Mouse (Mus musculus) intestine, embryonic 14.5 days (tissue): Measurements from ENCODE around the gene Gm45194. TPM values are rescaled to one million over a fixed set of nuclear protein-coding genes. Genes with fewer than 3 reads are reported as not detected.

Source experiments
- ATAC-seq: fragments of 200-750 bp; cut with Nextera tagmentation; replicated peaks from 2 replicates; pipeline ENCODE4 v1.8.0; 2017; ENCODE audit warnings: low read depth, moderate number of reproducible peaks, moderate TSS enrichment, moderate library complexity; ENCODE audit not compliant: low FRiP score, low TSS enrichment
- DNase-seq: peaks from one replicate; pipeline ENCODE4 v3.0.0-alpha.2; 2018; ENCODE audit warnings: low spot score
- H3K27ac ChIP-seq: fragments of 300-500 bp; sonication (generic); 2 replicates; pipeline ENCODE4 v1.5.1; 2014; ENCODE audit warnings: low read depth, mild to moderate bottlenecking, control low read depth
- H3K27me3 ChIP-seq: fragments of 300-500 bp; sonication (generic); replicated peaks from 2 replicates; pipeline ENCODE4 v1.6.1; 2014; ENCODE audit warnings: low read length, control low read depth; ENCODE audit not compliant: control insufficient read depth, insufficient read depth
- H3K36me3 ChIP-seq: fragments of 300-500 bp; sonication (generic); 2 replicates; pipeline ENCODE4 v1.6.1; 2014; ENCODE audit warnings: low read length, control low read depth; ENCODE audit not compliant: control insufficient read depth, insufficient read depth
- H3K4me1 ChIP-seq: fragments of 300-500 bp; sonication (generic); replicated peaks from 2 replicates; pipeline ENCODE4 v1.6.1; 2014; ENCODE audit warnings: low read length, control low read depth, mixed read lengths; ENCODE audit not compliant: control insufficient read depth, insufficient read depth
- H3K4me2 ChIP-seq: fragments of 300-500 bp; sonication (generic); 2 replicates; pipeline ENCODE4 v1.6.1; 2014; ENCODE audit warnings: low read length
- H3K4me3 ChIP-seq: fragments of 300-500 bp; sonication (generic); 2 replicates; pipeline ENCODE4 v1.5.1; 2014; ENCODE audit warnings: low read depth, low read length, control low read depth, mixed read lengths
- H3K9ac ChIP-seq: fragments of 300-500 bp; sonication (generic); 2 replicates; pipeline ENCODE4 v1.6.1; 2014; ENCODE audit warnings: mild to moderate bottlenecking, low read length
- H3K9me3 ChIP-seq: fragments of 300-500 bp; sonication (generic); 2 replicates; pipeline ENCODE4 v1.6.1; 2016; ENCODE audit warnings: low read length, control low read depth; ENCODE audit not compliant: control insufficient read depth
- WGBS: fragments of 180-500 bp; shearing (Covaris S2); extraction: QIAGEN DNeasy Blood & Tissue Kit; methylation state at CpG from one replicate; pipeline ENCODE4 v1.1.7; 2014; 5-methylcytosine and 5-hydroxymethylcytosine counted together
- polyA plus RNA-seq: library from polyadenylated mRNA; unstranded; fragments of >200 nt; fragmentation: Nextera tagmentation; extraction: Ambion mirVana; gene quantifications from 2 replicates; pipeline ENCODE4 v1.2.1, GENCODE M21; 2014

Gm45194 gene
- polyA plus RNA-seq, 1 experiment from 2014 or later: 0.35 TPM

DNA sequence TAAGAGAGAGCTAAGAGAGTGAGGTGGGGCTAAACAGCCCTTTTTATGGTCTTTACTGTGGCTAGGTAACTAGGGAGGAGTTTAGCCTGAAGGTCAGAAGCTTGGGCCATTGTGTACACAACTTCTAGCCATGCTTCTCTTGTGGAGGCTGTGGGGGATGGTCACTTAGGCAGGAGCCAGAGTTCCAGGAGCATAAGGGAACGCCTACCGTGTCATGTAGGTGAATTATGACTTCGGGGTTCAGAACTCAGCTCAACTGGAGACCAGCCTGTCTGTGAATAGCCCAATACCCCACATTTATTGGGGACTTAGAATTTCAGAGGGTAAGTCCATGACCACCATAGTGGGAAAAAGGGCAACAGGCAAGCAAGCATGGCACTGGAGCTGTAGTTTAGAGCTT, 347.6 kb downstream of the Gm45194 start, which contains the start of gene 4933403O08Rik:
Gene 4933403O08Rik, plus strand, starts transcription at position 301 of the 400 bp plus-strand sequence.
- WGBS: 100% methylated on average over 3 of the region's 3 CpGs
- H3K4me3 ChIP-seq: no peak within 1 kb of the TSS
- no peaks in the 10 kb centered on the region for H3K36me3 ChIP-seq
- no peaks in the 10 kb centered on the region for H3K27me3 ChIP-seq
- H3K4me1 ChIP-seq: no peaks in the 10 kb centered on the region
- H3K9me3 ChIP-seq: no peaks in the 10 kb centered on the region
- ATAC-seq (no peak), DNase-seq (no peak)
- H3K9ac ChIP-seq: no peak within 1 kb of the TSS
- H3K27ac ChIP-seq: no peak within 1 kb of the TSS
- no peak within 1 kb of the TSS for H3K4me2 ChIP-seq

DNA sequence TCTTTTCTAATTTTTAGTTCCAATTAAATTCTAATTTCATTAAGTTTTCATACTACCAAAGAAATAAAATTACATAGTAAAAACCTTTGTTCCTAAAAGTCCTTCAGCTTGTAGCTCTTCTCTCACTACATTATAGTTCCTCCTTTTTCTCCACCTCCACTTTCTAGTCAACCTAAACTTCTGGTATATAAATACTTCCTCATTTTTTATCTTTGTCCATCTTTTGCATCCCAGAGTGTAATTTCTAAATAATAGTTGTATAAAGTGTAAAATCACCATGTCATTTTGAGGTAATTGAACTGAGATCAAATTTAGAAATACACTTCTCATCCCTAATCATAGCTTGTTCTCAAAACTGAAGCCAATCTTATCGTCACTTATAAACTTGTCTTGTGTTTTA, 351.7 kb downstream of the Gm45194 start:
- ATAC-seq: no peak
- Histone ChIP-seq H3K9me3 (no peaks in the 10 kb centered on the region), H3K27ac (no peak overlapping the region), H3K4me2 (no peak overlapping the region), H3K4me3 (no peak overlapping the region), H3K36me3 (no peaks in the 10 kb centered on the region), H3K27me3 (no peaks in the 10 kb centered on the region), H3K9ac (no peak overlapping the region), H3K4me1 (no peaks in the 10 kb centered on the region)
- DNase-seq: no peak
- WGBS: 90% methylated on average over 1 of the region's 1 CpGs

DNA sequence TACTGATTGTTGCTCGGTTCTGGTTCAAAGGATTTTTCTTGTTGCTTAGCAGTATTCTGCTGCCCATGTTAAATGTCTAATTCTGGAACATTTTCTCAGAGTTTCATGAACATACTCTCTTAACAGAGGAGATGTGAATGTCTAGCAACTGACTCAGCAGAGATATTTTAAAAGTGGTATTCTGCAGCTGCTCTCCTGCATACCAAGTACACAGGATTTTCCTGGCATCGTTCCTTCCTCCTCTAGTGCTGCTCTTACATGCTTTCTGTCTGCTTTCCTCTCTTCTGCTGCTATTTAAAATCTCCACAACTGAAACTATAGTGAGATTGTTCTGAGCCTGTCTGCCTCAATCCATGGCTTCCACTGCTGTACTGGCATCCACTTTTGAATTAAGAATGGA, 364.3 kb downstream of the Gm45194 start:
- no peak overlapping the region for H3K27ac ChIP-seq

DNA sequence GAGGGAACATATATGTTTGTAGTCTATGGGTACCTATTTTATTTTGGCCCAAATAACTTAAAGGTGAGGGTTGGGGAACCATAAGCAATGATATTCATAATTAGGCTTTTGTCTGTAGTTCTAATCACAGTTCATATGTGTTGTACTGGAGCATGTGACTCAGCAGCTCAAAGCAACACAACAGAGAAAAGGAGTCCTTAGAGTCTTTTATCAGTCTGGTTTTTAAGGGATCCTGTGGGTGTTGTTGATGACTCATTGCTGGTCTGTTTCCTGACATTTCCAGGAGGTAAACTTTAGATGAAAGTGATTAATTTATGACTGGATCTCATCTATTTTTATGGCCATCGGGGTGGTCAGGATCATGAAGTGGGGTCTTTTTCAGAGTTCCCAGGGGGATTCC, 382.4 kb downstream of the Gm45194 start:
- no peak for ATAC-seq
- Histone ChIP-seq H3K36me3 (no peaks in the 10 kb centered on the region), H3K4me3 (no peak overlapping the region), H3K9ac (no peak overlapping the region), H3K27me3 (no peaks in the 10 kb centered on the region), H3K9me3 (no peaks in the 10 kb centered on the region), H3K4me1 (no peaks in the 10 kb centered on the region), H3K4me2 (no peak overlapping the region), H3K27ac (no peak overlapping the region)
- WGBS: 42% methylated on average over 1 of the region's 1 CpGs
- no peak for DNase-seq

More for the DNA sequence above, 364.3 kb downstream of the Gm45194 start:
- ATAC-seq: no peak
- no peak overlapping the region for H3K4me3 ChIP-seq
- no peaks in the 10 kb centered on the region for H3K4me1 ChIP-seq
- WGBS: 73% methylated on average over 2 of the region's 2 CpGs
- no peaks in the 10 kb centered on the region for H3K27me3 ChIP-seq
- H3K9ac ChIP-seq: no peak overlapping the region
- no peaks in the 10 kb centered on the region for H3K36me3 ChIP-seq
- H3K4me2 ChIP-seq: no peak overlapping the region
- DNase-seq: no peak
- H3K9me3 ChIP-seq: no peaks in the 10 kb centered on the region

Other genes with a start within 250 kb of the Gm45194 start
- gene Hdx, start 194.3 kb upstream of the Gm45194 start, polyA plus RNA-seq: 0.88 and 1.1 TPM in 2 replicates
- 0.09 and 0.48 TPM in 2 replicates for gene Tex16, start 119.6 kb downstream of the Gm45194 start, polyA plus RNA-seq